Mouse (Mus musculus) heart, embryonic 12.5 days (tissue): ENCODE measurements around the gene Dhrs7b. TPM values are rescaled to one million over a fixed set of nuclear protein-coding genes. Genes with fewer than 3 reads are reported as not detected.
A peak's percentile ranks its signal among the peaks of the same experiment; 100 is the strongest.
"Not testable (repeated sequence)": the region's sequence is repeated elsewhere in the genome, so short reads cannot be mapped to it uniquely, and the experiment has no call there.

Experiments
- ATAC-seq: fragments of 200-750 bp; cut with Nextera tagmentation; 2 replicates; pipeline ENCODE4 v1.8.0; 2017; ENCODE audit warnings: moderate TSS enrichment, moderate library complexity; ENCODE audit not compliant: insufficient number of reproducible peaks, low FRiP score
- H3K27ac ChIP-seq: fragments of 300-500 bp; sonication (generic); 2 replicates; pipeline ENCODE4 v1.5.1; 2016; ENCODE audit warnings: mild to moderate bottlenecking, moderate library complexity; ENCODE audit not compliant: poor library complexity, severe bottlenecking
- H3K27me3 ChIP-seq: fragments of 300-500 bp; sonication (generic); replicated peaks from 2 replicates; pipeline ENCODE4 v1.6.1; 2016; ENCODE audit warnings: mild to moderate bottlenecking, moderate library complexity
- H3K36me3 ChIP-seq: fragments of 300-500 bp; sonication (generic); 2 replicates; pipeline ENCODE4 v1.6.1; 2016; ENCODE audit warnings: mild to moderate bottlenecking, moderate library complexity
- H3K4me1 ChIP-seq: fragments of 300-500 bp; sonication (generic); replicated peaks from 2 replicates; pipeline ENCODE4 v1.6.1; 2016; ENCODE audit warnings: mild to moderate bottlenecking
- H3K4me2 ChIP-seq: fragments of 300-500 bp; sonication (generic); 2 replicates; pipeline ENCODE4 v1.6.1; 2016; ENCODE audit warnings: mild to moderate bottlenecking, moderate library complexity
- H3K4me3 ChIP-seq: fragments of 300-500 bp; sonication (generic); 2 replicates; pipeline ENCODE4 v1.5.1; 2016; ENCODE audit warnings: mild to moderate bottlenecking
- H3K9ac ChIP-seq: fragments of 300-500 bp; sonication (generic); 2 replicates; pipeline ENCODE4 v1.6.1; 2016; ENCODE audit warnings: mild to moderate bottlenecking, moderate library complexity
- H3K9me3 ChIP-seq: fragments of 300-500 bp; sonication (generic); replicated peaks from 2 replicates; pipeline ENCODE4 v1.6.1; 2016; ENCODE audit warnings: mild to moderate bottlenecking, moderate library complexity
- WGBS: fragments of 180-500 bp; shearing (Covaris S2); methylation state at CpG from one replicate; pipeline ENCODE4 v1.1.7; 2016; 5-methylcytosine and 5-hydroxymethylcytosine counted together
- polyA plus RNA-seq: library from polyadenylated mRNA; unstranded; fragments of >200 nt; fragmentation: Nextera tagmentation; extraction: Ambion mirVana; gene quantifications from 2 replicates; pipeline ENCODE4 v1.2.1, GENCODE M21; 2016

Gene Dhrs7b
- polyA plus RNA-seq, 1 experiment from 2014 or later = 33.4 TPM

- Histone ChIP-seq H3K4me1 (no peaks in the 10 kb centered on the region), H3K27ac (no peak overlapping the region), H3K4me2 (no peak overlapping the region), H3K9me3 (no peaks in the 10 kb centered on the region), H3K9ac (no peak overlapping the region), H3K4me3 (no peak overlapping the region), H3K27me3 (no peaks in the 10 kb centered on the region), H3K36me3 (peaks cover 28% of the 10 kb centered on the region)
- ATAC-seq = no peak
- WGBS = 83% methylated on average over 5 of the region's 5 CpGs
These were observed 13.0 kb downstream of the Dhrs7b start for GRCm38 (mm10) chr11:60843412-60843811.

- no peak for ATAC-seq
- 76% methylated on average over 5 of the region's 5 CpGs for WGBS
- H3K36me3 ChIP-seq = peaks cover 40% of the 10 kb centered on the region
These were observed 15.0 kb downstream of the Dhrs7b start for GRCm38 (mm10) chr11:60845415-60845814.

DNA sequence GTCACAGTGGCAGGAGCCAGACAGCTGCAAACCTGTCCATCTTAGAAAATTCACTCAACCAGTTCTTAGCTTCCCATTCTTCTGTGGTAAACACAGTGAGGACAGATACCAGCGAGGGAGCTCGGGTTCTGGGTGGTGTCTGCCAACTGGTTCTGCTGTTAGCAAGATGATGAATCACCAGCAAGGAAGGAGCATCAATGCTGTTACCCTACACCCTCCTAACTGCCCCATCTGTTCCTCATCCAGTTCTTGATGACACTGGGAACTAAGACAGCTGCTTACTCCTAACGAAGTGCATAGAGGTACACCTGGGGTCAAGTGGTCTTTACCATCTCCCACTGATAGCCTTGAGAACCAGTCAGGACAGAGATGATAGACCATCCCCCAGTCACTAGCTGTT, 26.2 kb downstream of the Dhrs7b start:
- Histone ChIP-seq H3K4me3 (no peak overlapping the region), H3K27ac (no peak overlapping the region), H3K4me2 (no peak overlapping the region), H3K9ac (no peak overlapping the region), H3K9me3 (no peaks in the 10 kb centered on the region), H3K36me3 (peaks cover 84% of the 10 kb centered on the region), H3K27me3 (no peaks in the 10 kb centered on the region), H3K4me1 (peaks cover under 1% of the 10 kb centered on the region; the same call in 1 of the 2 replicates)
- 60% methylated on average over 3 of the region's 3 CpGs for WGBS
- no peak for ATAC-seq

More at GRCm38 (mm10) chr11:60845415-60845814, 15.0 kb downstream of the Dhrs7b start:
- Histone ChIP-seq H3K4me2 (no peak overlapping the region), H3K9me3 (no peaks in the 10 kb centered on the region), H3K4me3 (no peak overlapping the region), H3K27me3 (no peaks in the 10 kb centered on the region), H3K4me1 (no peaks in the 10 kb centered on the region), H3K27ac (no peak overlapping the region), H3K9ac (no peak overlapping the region)

GRCm38 (mm10) chr11:60861993-60862392, 31.6 kb downstream of the Dhrs7b start:
- Histone ChIP-seq H3K4me3 (no peak overlapping the region), H3K27ac (no peak overlapping the region), H3K4me1 (peaks cover 46% of the 10 kb centered on the region), H3K9ac (no peak overlapping the region), H3K9me3 (no peaks in the 10 kb centered on the region), H3K4me2 (no peak overlapping the region), H3K27me3 (no peaks in the 10 kb centered on the region), H3K36me3 (peaks cover 72% of the 10 kb centered on the region)
- 68% methylated on average over 3 of the region's 3 CpGs for WGBS
- ATAC-seq = no peak

DNA sequence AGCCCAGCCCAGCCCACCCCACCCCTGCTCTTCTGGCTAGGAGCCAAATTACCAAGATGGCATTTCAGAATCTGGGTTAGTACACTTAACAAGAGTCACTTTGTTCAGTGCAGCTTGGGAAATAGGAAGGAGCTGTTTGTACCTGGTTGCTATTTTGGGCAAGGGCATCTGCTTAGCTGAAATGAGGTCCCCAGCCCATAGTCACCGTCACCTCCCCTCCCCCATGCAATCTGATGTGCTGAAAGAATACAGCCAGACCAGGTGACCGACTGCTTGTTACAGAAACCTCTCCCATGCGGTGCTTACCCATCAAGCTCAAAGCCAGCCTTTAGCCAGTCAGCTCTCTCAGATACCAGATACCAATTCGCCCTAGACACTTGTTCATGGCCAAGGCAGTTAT, 32.8 kb downstream of the Dhrs7b start:
- H3K4me1 ChIP-seq = peaks cover 58% of the 10 kb centered on the region
- 41% methylated on average over 4 of the region's 4 CpGs for WGBS
- peak overlapping the region; percentile 33; the same call in 1 of the 2 replicates for H3K4me2 ChIP-seq
- H3K27ac ChIP-seq = peak overlapping the region; percentile 63
- H3K36me3 ChIP-seq = peaks cover 61% of the 10 kb centered on the region
- no peaks in the 10 kb centered on the region for H3K9me3 ChIP-seq
- no peak overlapping the region for H3K9ac ChIP-seq
- H3K27me3 ChIP-seq = no peaks in the 10 kb centered on the region
- H3K4me3 ChIP-seq = no peak overlapping the region
- peak; percentile 43; the same call in 1 of the 2 replicates for ATAC-seq

DNA sequence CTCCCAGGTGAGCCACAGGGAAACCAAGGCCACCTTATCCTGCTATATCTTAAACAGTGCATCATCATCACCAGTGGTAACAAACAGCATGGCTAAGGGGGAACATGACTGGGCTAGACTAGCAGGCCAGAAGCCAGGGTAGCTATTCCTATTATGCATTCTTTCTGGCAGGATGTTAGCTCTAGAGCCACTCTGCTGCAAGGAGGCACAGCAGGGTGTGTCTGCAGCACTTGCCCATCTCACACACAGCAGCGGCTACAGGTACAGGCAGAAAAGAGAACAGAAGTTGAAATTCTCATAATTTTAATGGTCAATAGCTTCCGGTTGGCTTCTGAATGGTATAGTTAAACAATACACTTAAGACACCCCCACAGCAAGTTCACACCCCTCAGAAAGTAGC, 33.7 kb downstream of the Dhrs7b start:
- peak overlapping the region; percentile 3; the same call in 1 of the 2 replicates for H3K9ac ChIP-seq
- H3K4me2 ChIP-seq = no peak overlapping the region
- H3K36me3 ChIP-seq = peaks cover 57% of the 10 kb centered on the region
- no peak for ATAC-seq
- no peaks in the 10 kb centered on the region for H3K27me3 ChIP-seq
- no peak overlapping the region for H3K4me3 ChIP-seq
- peaks cover 58% of the 10 kb centered on the region for H3K4me1 ChIP-seq
- WGBS = 81% methylated on average over 2 of the region's 2 CpGs
- H3K27ac ChIP-seq = peak overlapping the region; percentile 63; the same call in 1 of the 2 replicates
- H3K9me3 ChIP-seq = no peaks in the 10 kb centered on the region

GRCm38 (mm10) chr11:60864916-60865315, 34.5 kb downstream of the Dhrs7b start:
- Histone ChIP-seq H3K4me3 (no peak overlapping the region), H3K4me2 (no peak overlapping the region), H3K9me3 (no peaks in the 10 kb centered on the region), H3K9ac (no peak overlapping the region), H3K36me3 (peaks cover 62% of the 10 kb centered on the region), H3K27ac (no peak overlapping the region), H3K4me1 (peaks cover 65% of the 10 kb centered on the region), H3K27me3 (no peaks in the 10 kb centered on the region)
- ATAC-seq = no peak
- WGBS = 87% methylated on average over 14 of the region's 14 CpGs

DNA sequence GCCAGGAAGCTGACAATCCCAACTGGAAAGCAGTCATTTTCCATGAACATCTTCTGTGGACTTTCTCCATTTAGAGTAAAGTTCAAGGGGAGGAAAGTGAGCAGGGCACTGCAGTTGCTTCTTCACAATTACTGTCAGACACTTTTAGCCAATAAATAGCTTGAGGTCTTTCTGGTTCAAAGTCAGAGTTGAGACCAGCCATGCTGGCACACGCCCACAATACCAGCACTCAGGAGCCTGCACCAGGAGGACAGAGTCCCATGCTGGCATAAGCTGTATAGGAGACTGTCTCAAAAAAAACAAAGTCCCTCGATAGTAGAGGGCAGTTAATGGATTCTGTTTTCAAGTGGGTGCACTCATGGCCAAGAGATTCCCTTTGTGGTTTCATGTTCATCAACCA, 35.6 kb downstream of the Dhrs7b start:
- Histone ChIP-seq H3K9me3 (no peaks in the 10 kb centered on the region), H3K4me3 (no peak overlapping the region), H3K27me3 (no peaks in the 10 kb centered on the region), H3K9ac (no peak overlapping the region), H3K27ac (no peak overlapping the region), H3K36me3 (peaks cover 54% of the 10 kb centered on the region), H3K4me1 (peaks cover 74% of the 10 kb centered on the region), H3K4me2 (no peak overlapping the region)
- WGBS = 61% methylated on average over 2 of the region's 2 CpGs
- no peak for ATAC-seq

DNA sequence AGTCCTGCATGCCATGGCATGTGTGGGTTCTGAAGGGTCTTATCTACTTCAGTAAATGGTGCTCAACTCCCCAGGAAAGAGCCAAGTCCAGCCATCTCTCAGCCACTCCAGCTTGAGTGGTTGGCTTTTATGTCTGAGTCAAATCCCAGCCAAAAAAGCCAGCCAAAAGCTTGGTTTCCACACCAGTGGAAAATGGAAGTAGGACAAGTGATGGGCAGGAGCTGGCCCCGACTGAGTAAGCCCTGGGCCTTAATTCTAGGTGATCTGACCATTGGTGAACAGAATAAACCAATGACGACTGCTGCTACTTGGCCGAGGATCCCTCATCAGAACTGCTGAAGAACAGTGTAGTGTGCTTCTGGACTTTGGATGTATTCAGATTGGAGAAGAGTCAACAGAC, 37.0 kb downstream of the Dhrs7b start:
- peaks cover 82% of the 10 kb centered on the region for H3K4me1 ChIP-seq
- H3K36me3 ChIP-seq = peaks cover 40% of the 10 kb centered on the region
- no peaks in the 10 kb centered on the region for H3K27me3 ChIP-seq
- no peak overlapping the region for H3K9ac ChIP-seq
- no peak overlapping the region for H3K27ac ChIP-seq
- 92% methylated on average over 3 of the region's 3 CpGs for WGBS
- H3K9me3 ChIP-seq = no peaks in the 10 kb centered on the region
- no peak overlapping the region for H3K4me3 ChIP-seq
- ATAC-seq = no peak
- no peak overlapping the region for H3K4me2 ChIP-seq

DNA sequence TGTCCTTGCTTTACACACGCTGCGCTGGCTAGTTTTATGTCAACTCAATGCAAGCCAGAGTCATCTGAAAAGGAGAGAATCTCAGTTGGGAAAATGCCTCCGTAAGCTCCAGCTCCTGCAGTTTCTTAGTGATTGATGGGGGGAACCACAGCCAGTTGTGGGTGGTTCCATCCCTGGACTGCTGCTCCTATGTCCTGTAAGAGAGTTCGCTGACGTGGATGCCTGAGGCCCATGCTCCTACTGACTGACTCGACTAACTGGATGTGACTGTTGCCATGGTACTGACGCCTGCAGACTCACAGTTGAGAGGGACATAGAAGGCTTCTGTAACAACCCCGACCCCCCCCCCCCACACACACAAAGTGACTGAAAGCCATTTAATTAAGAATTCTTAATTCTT, 37.5 kb downstream of the Dhrs7b start:
- ATAC-seq = no peak
- H3K27me3 ChIP-seq = no peaks in the 10 kb centered on the region
- no peak overlapping the region for H3K9ac ChIP-seq
- H3K4me2 ChIP-seq = no peak overlapping the region
- peaks cover 82% of the 10 kb centered on the region for H3K4me1 ChIP-seq
- peaks cover 35% of the 10 kb centered on the region for H3K36me3 ChIP-seq
- no peak overlapping the region for H3K27ac ChIP-seq
- no peak overlapping the region for H3K4me3 ChIP-seq
- 72% methylated on average over 8 of the region's 8 CpGs for WGBS
- H3K9me3 ChIP-seq = no peaks in the 10 kb centered on the region

DNA sequence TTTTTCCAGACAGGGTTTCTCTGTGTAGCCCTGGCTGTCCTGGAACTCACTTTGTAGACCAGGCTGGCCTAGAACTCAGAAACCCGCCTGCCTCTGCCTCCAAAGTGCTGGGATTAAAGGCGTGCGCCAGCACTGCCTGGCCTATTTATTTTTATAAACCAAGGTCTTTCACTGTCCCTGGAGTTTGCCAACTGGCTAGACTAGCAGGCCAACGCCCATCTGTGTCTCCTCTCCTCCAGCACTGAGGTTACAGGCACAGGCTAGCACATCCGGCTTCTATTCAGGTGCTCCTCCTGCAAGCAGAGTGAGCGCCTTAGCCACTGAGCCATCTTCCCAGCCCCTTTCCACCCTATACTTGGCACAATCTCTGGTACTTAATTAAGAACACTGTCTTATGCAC, 39.0 kb downstream of the Dhrs7b start:
- H3K9ac ChIP-seq, H3K4me3 ChIP-seq, H3K4me2 ChIP-seq, H3K9me3 ChIP-seq, ATAC-seq, H3K27ac ChIP-seq, H3K27me3 ChIP-seq: not testable (repeated sequence)
- peaks cover 25% of the 10 kb centered on the region for H3K36me3 ChIP-seq
- WGBS = 92% methylated on average over 6 of the region's 6 CpGs
- H3K4me1 ChIP-seq = peaks cover 81% of the 10 kb centered on the region

GRCm38 (mm10) chr11:60871409-60871808, 41.0 kb downstream of the Dhrs7b start:
- ATAC-seq = no peak
- Histone ChIP-seq H3K27me3 (no peaks in the 10 kb centered on the region), H3K9ac (no peak overlapping the region), H3K27ac (peak overlapping the region; percentile 32), H3K4me2 (peak overlapping the region; percentile 38), H3K36me3 (peaks cover 22% of the 10 kb centered on the region), H3K9me3 (no peaks in the 10 kb centered on the region), H3K4me3 (no peak overlapping the region), H3K4me1 (peaks cover 83% of the 10 kb centered on the region)
- WGBS = 45% methylated on average over 4 of the region's 4 CpGs
